Mouse (Mus musculus) MEL (cell line): ENCODE measurements around the gene Selenoh. TPM values are rescaled to one million over a fixed set of nuclear protein-coding genes. Genes with fewer than 3 reads are reported as not detected.
A peak's percentile ranks its signal among the peaks of the same experiment; 100 is the strongest.

Source experiments
- DNase-seq: peaks from one replicate; pipeline ENCODE4 v3.0.0; 2011; ENCODE audit warnings: low read depth, low spot score
- H3K27ac ChIP-seq: 2 replicates; pipeline ENCODE4 v1.5.1; 2012; ENCODE audit warnings: low read depth, mild to moderate bottlenecking, control low read depth, low read length, moderate library complexity; ENCODE audit not compliant: control insufficient read depth
- H3K27me3 ChIP-seq, 2 experiments: fragments of 150-350 bp in 1 of 2; sonication (generic) in 1 of 2; 2 replicates each; pipeline ENCODE4 v1.6.1; 2012; ENCODE audit warnings: low read length in 2 of 2, mild to moderate bottlenecking in 2 of 2, improper control_type of control experiment in 1 of 2, moderate library complexity in 1 of 2; ENCODE audit not compliant: insufficient read depth in 2 of 2, control insufficient read depth in 1 of 2
- H3K36me3 ChIP-seq, 2 experiments: 2 replicates each; pipeline ENCODE4 v1.6.1; 2012 to 2014; ENCODE audit warnings: low read length in 2 of 2, improper control_type of control experiment in 1 of 2, inconsistent platforms in 1 of 2, mild to moderate bottlenecking in 1 of 2; ENCODE audit not compliant: insufficient read depth in 2 of 2, control insufficient read depth in 1 of 2
- H3K4me1 ChIP-seq, 2 experiments: fragments of 150-350 bp in 1 of 2; sonication (generic) in 1 of 2; 2 replicates each; pipeline ENCODE4 v1.6.1; 2012; ENCODE audit warnings: low read length in 2 of 2, improper control_type of control experiment in 1 of 2, mild to moderate bottlenecking in 1 of 2; ENCODE audit not compliant: insufficient read depth in 2 of 2, control insufficient read depth in 1 of 2
- H3K4me3 ChIP-seq, 2 experiments: fragments of 150-350 bp in 1 of 2; sonication (generic) in 1 of 2; 2 replicates each; pipeline ENCODE4 v1.5.1; 2012; ENCODE audit warnings: low read depth in 2 of 2, low read length in 2 of 2, mild to moderate bottlenecking in 2 of 2, moderate library complexity in 2 of 2, control low read depth in 1 of 2, improper control_type of control experiment in 1 of 2; ENCODE audit not compliant: control insufficient read depth in 1 of 2, insufficient read depth in 1 of 2
- H3K79me2 ChIP-seq: 2 replicates; pipeline ENCODE4 v1.6.1; 2012; ENCODE audit warnings: mild to moderate bottlenecking, low read length, moderate library complexity; ENCODE audit not compliant: control insufficient read depth, poor library complexity, insufficient read depth
- H3K9ac ChIP-seq: 2 replicates; pipeline ENCODE4 v1.6.1; 2012; ENCODE audit warnings: low read depth, mild to moderate bottlenecking, control low read depth, low read length, moderate library complexity; ENCODE audit not compliant: control insufficient read depth, poor library complexity, severe bottlenecking
- H3K9me3 ChIP-seq: fragments of 150-350 bp; sonication (generic); replicated peaks from 2 replicates; pipeline ENCODE4 v1.6.1; 2012; ENCODE audit warnings: mild to moderate bottlenecking, low read length, improper control_type of control experiment, moderate library complexity; ENCODE audit not compliant: insufficient read depth
- BHLHE40 ChIP-seq: IDR thresholded peaks from 2 replicates; pipeline ENCODE4 v1.6.1; 2012; ENCODE audit warnings: low read depth, mild to moderate bottlenecking, inconsistent platforms, low read length, improper control_type of control experiment, borderline replicate concordance
- CTCF ChIP-seq, 3 experiments: IDR thresholded peaks in 2 of 3; conservative IDR thresholded peaks in 1 of 3; 2 replicates each; pipeline ENCODE4 v1.5.1; 2011 to 2012; ENCODE audit warnings: low read length in 3 of 3, low read depth in 2 of 3, mild to moderate bottlenecking in 2 of 3, improper control_type of control experiment in 1 of 3, inconsistent platforms in 1 of 3, mixed read lengths in 1 of 3, moderate library complexity in 1 of 3; ENCODE audit not compliant: control insufficient read depth in 1 of 3, insufficient read depth in 1 of 3, poor library complexity in 1 of 3, severe bottlenecking in 1 of 3
- EP300 ChIP-seq, 2 experiments: IDR thresholded peaks; 2 replicates each; pipeline ENCODE4 v1.6.1; 2011; ENCODE audit warnings: improper control_type of control experiment in 2 of 2, low read length in 2 of 2, low read depth in 1 of 2, mild to moderate bottlenecking in 1 of 2
- GABPA ChIP-seq: IDR thresholded peaks from 2 replicates; pipeline ENCODE4 v1.6.1; 2012; ENCODE audit warnings: low read depth, mild to moderate bottlenecking, inconsistent platforms, low read length, improper control_type of control experiment, moderate library complexity
- GATA1 ChIP-seq: IDR thresholded peaks from 2 replicates; pipeline ENCODE4 v1.6.1; 2011; ENCODE audit warnings: low read depth, low read length, improper control_type of control experiment
- HCFC1 ChIP-seq: IDR thresholded peaks from 2 replicates; pipeline ENCODE4 v1.6.1; 2012; ENCODE audit warnings: low read depth, mild to moderate bottlenecking, inconsistent platforms, low read length, improper control_type of control experiment, moderate library complexity
- JUND ChIP-seq: IDR thresholded peaks from 2 replicates; pipeline ENCODE4 v1.6.1; 2011; ENCODE audit warnings: low read depth, mild to moderate bottlenecking, improper control_type of control experiment, low read length
- MAX ChIP-seq: IDR thresholded peaks from 2 replicates; pipeline ENCODE4 v1.6.1; 2011; ENCODE audit warnings: low read length, improper control_type of control experiment
- MAZ ChIP-seq: IDR thresholded peaks from 2 replicates; pipeline ENCODE4 v1.6.1; 2012; ENCODE audit warnings: low read depth, mild to moderate bottlenecking, inconsistent platforms, low read length, improper control_type of control experiment
- MYC ChIP-seq: IDR thresholded peaks from 2 replicates; pipeline ENCODE4 v1.6.1; 2011; ENCODE audit warnings: low read depth, mild to moderate bottlenecking, low read length, improper control_type of control experiment, moderate library complexity
- POLR2A ChIP-seq, 2 experiments: IDR thresholded peaks; 2 replicates each; pipeline ENCODE4 v1.6.1; 2011 to 2012; ENCODE audit warnings: low read length in 2 of 2, mild to moderate bottlenecking in 2 of 2, control low read depth in 1 of 2, improper control_type of control experiment in 1 of 2, low read depth in 1 of 2, moderate library complexity in 1 of 2; ENCODE audit not compliant: control insufficient read depth in 1 of 2, insufficient read depth in 1 of 2, poor library complexity in 1 of 2
- RAD21 ChIP-seq: IDR thresholded peaks from 2 replicates; pipeline ENCODE4 v1.6.1; 2011; ENCODE audit warnings: mild to moderate bottlenecking, low read depth, low read length, improper control_type of control experiment
- RCOR1 ChIP-seq: IDR thresholded peaks from 2 replicates; pipeline ENCODE4 v1.6.1; 2012; ENCODE audit warnings: low read depth, mild to moderate bottlenecking, inconsistent platforms, low read length, improper control_type of control experiment
- SIN3A ChIP-seq: IDR thresholded peaks from 2 replicates; pipeline ENCODE4 v1.6.1; 2012; ENCODE audit warnings: low read length, improper control_type of control experiment, inconsistent platforms
- TAL1 ChIP-seq: IDR thresholded peaks from 2 replicates; pipeline ENCODE4 v1.6.1; 2012; ENCODE audit warnings: mild to moderate bottlenecking, inconsistent platforms, low read length, moderate library complexity, mixed read lengths
- TCF12 ChIP-seq: IDR thresholded peaks from 2 replicates; pipeline ENCODE4 v1.6.1; 2014; ENCODE audit warnings: low read depth, mild to moderate bottlenecking, inconsistent platforms, low read length, improper control_type of control experiment, moderate library complexity
- UBTF ChIP-seq: IDR thresholded peaks from 2 replicates; pipeline ENCODE4 v1.6.1; 2012; ENCODE audit warnings: low read depth, mild to moderate bottlenecking, inconsistent platforms, low read length, improper control_type of control experiment, moderate library complexity, borderline replicate concordance; ENCODE audit not compliant: insufficient read depth
- USF2 ChIP-seq, 2 experiments: IDR thresholded peaks; 2 replicates each; pipeline ENCODE4 v1.6.1; 2011 to 2012; ENCODE audit warnings: improper control_type of control experiment in 2 of 2, low read length in 2 of 2, borderline replicate concordance in 1 of 2, inconsistent platforms in 1 of 2, low read depth in 1 of 2, mild to moderate bottlenecking in 1 of 2; ENCODE audit not compliant: insufficient read depth in 1 of 2
- ZC3H11A ChIP-seq: IDR thresholded peaks from 2 replicates; pipeline ENCODE4 v1.6.1; 2012; ENCODE audit warnings: low read depth, mild to moderate bottlenecking, inconsistent platforms, low read length, improper control_type of control experiment
- ZMIZ1 ChIP-seq: IDR thresholded peaks from 2 replicates; pipeline ENCODE4 v1.6.1; 2012; ENCODE audit warnings: low read depth, mild to moderate bottlenecking, inconsistent platforms, low read length, improper control_type of control experiment, moderate library complexity
- polyA plus RNA-seq, 2 experiments: library from polyadenylated mRNA; stranded (reverse) in 1 of 2; unstranded in 1 of 2; fragments of >175 nt in 1 of 2; fragments of >200 nt in 1 of 2; gene quantifications; 2 replicates each; pipeline versions ENCODE4 v1.2.1 to v1.2.4; 2012; ENCODE audit warnings: low replicate concordance in 2 of 2, low read depth in 1 of 2; ENCODE audit not compliant: insufficient read length in 2 of 2, insufficient read depth in 1 of 2, missing spikeins in 1 of 2
- total RNA-seq: library from RNA; depleted of rRNA; stranded (reverse); fragments of 300-350 nt; gene quantifications from 2 replicates; pipeline ENCODE4 v1.2.3, GENCODE M21; 2012

Selenoh gene
- total and polyA plus RNA-seq, 3 experiments, result 70.7 to 79.0 TPM; not detected in 1

- H3K79me2 ChIP-seq, result no peaks in the 10 kb centered on the region
- no peaks in the 10 kb centered on the region for H3K4me1 ChIP-seq
- H3K9me3 ChIP-seq, result no peaks in the 10 kb centered on the region
- no peak for DNase-seq
- H3K27ac ChIP-seq, result no peak overlapping the region
- TF ChIP-seq GABPA (no peak), RAD21 (no peak), MYC (no peak), JUND (no peak)
- H3K9ac ChIP-seq, result no peak overlapping the region
- H3K36me3 ChIP-seq, result peaks cover 0 to 13% of the 10 kb centered on the region in 2 experiments; a peak in 2 of 4 replicates
- no peaks in the 10 kb centered on the region for H3K27me3 ChIP-seq
- no peak overlapping the region for H3K4me3 ChIP-seq
Measured at GRCm38 (mm10) chr2:84695007-84695695, 24.6 kb upstream of the Selenoh start.

GRCm38 (mm10) chr2:84690050-84690449 is 19.5 kb upstream of the Selenoh start:
- H3K9me3 ChIP-seq, result no peaks in the 10 kb centered on the region
- peaks cover 0 to 6% of the 10 kb centered on the region in 2 experiments; a peak in 3 of 4 replicates for H3K4me1 ChIP-seq
- no peak for TF ChIP-seq MAZ
- no peak for TF ChIP-seq SIN3A
- TF ChIP-seq BHLHE40, result no peak
- TF ChIP-seq POLR2A (IDR thresholded peaks at IDR 0.05; ENCODE audit: control insufficient read depth in 1 of 2, insufficient read depth in 1 of 2, low read depth in 1 of 2, low read length in 2 of 2, poor library complexity in 1 of 2), result 0 out of 4 replicates have a peak, but pooled peaks of 1 of the 2 experiments have one; percentile 0
- TF ChIP-seq MAX, result no peak
- no peak for TF ChIP-seq UBTF
- TF ChIP-seq USF2 (IDR thresholded peaks at IDR 0.05; ENCODE audit: borderline replicate concordance in 1 of 2, insufficient read depth in 1 of 2, low read depth in 1 of 2, low read length in 2 of 2), result no peak
- no peak for TF ChIP-seq RCOR1
- H3K27ac ChIP-seq, result no peak overlapping the region
- H3K27me3 ChIP-seq, result no peaks in the 10 kb centered on the region
- H3K36me3 ChIP-seq, result peaks cover 16 to 25% of the 10 kb centered on the region in 2 experiments
- H3K4me3 ChIP-seq, result no peak overlapping the region
- H3K79me2 ChIP-seq, result no peaks in the 10 kb centered on the region
- H3K9ac ChIP-seq, result no peak overlapping the region
- no peak for DNase-seq

GRCm38 (mm10) chr2:84688080-84688844 is 17.7 kb upstream of the Selenoh start:
- Histone ChIP-seq H3K36me3 (peaks cover 21% of the 10 kb centered on the region in 2 experiments), H3K9me3 (no peaks in the 10 kb centered on the region), H3K27me3 (no peaks in the 10 kb centered on the region), H3K4me1 (peaks cover 5 to 6% of the 10 kb centered on the region in 2 experiments)
- DNase-seq, result peak; percentile 35
- TF ChIP-seq GABPA (no peak), EP300 (IDR thresholded peaks at IDR 0.05; ENCODE audit: low read depth in 1 of 2, low read length in 2 of 2) (peak; percentile 73 to 74), HCFC1 (no peak), CTCF (IDR thresholded peaks at IDR 0.05 in 2 of 3, conservative IDR thresholded peaks at IDR 0.05 in 1 of 3; ENCODE audit: control insufficient read depth in 1 of 3, insufficient read depth in 1 of 3, low read depth in 2 of 3, low read length in 3 of 3, poor library complexity in 1 of 3, severe bottlenecking in 1 of 3) (no peak), TAL1 (peak; percentile 86), MYC (no peak), ZC3H11A (no peak), RCOR1 (peak; percentile 63; the same call in 1 of the 2 replicates), TCF12 (peak; percentile 81; the same call in 1 of the 2 replicates), ZMIZ1 (peak; percentile 47; the same call in 1 of the 2 replicates), RAD21 (no peak), GATA1 (peak; percentile 58)
- TF ChIP-seq, all 39 proteins: peak for 6
- Histone ChIP-seq H3K9ac (no peak overlapping the region), H3K79me2 (no peaks in the 10 kb centered on the region), H3K27ac (no peak overlapping the region), H3K4me3 (no peak overlapping the region)
